Mouse (Mus musculus) stomach, embryonic 15.5 days (tissue): ENCODE results near the gene Rnf39. TPM values are rescaled to one million over a fixed set of nuclear protein-coding genes. Genes with fewer than 3 reads are reported as not detected.

Experiments
- ATAC-seq: fragments of 200-750 bp; cut with Nextera tagmentation; 2 replicates; pipeline ENCODE4 v1.8.0; 2017; ENCODE audit warnings: low read depth, moderate number of reproducible peaks, moderate TSS enrichment; ENCODE audit not compliant: insufficient read depth, low FRiP score
- H3K27ac ChIP-seq: fragments of 300-500 bp; sonication (generic); 2 replicates; pipeline ENCODE4 v1.5.1; 2015; ENCODE audit warnings: mild to moderate bottlenecking, inconsistent platforms
- H3K27me3 ChIP-seq: fragments of 300-500 bp; sonication (generic); replicated peaks from 2 replicates; pipeline ENCODE4 v1.6.1; 2015; ENCODE audit warnings: inconsistent platforms
- H3K36me3 ChIP-seq: fragments of 300-500 bp; sonication (generic); 2 replicates; pipeline ENCODE4 v1.6.1; 2015; ENCODE audit warnings: inconsistent platforms
- H3K4me1 ChIP-seq: fragments of 300-500 bp; sonication (generic); 2 replicates; pipeline ENCODE4 v1.6.1; 2015; ENCODE audit warnings: inconsistent platforms
- H3K4me2 ChIP-seq: fragments of 300-500 bp; sonication (generic); 2 replicates; pipeline ENCODE4 v1.6.1; 2015; ENCODE audit warnings: mild to moderate bottlenecking, inconsistent platforms
- H3K4me3 ChIP-seq: fragments of 300-500 bp; sonication (generic); replicated peaks from 2 replicates; pipeline ENCODE4 v1.5.1; 2015; ENCODE audit warnings: inconsistent platforms
- H3K9ac ChIP-seq: fragments of 300-500 bp; sonication (generic); 2 replicates; pipeline ENCODE4 v1.6.1; 2015; ENCODE audit warnings: inconsistent platforms
- H3K9me3 ChIP-seq: fragments of 300-500 bp; sonication (generic); 2 replicates; pipeline ENCODE4 v1.6.1; 2016; ENCODE audit warnings: inconsistent platforms
- WGBS: fragments of 180-500 bp; shearing (Covaris S2); methylation state at CpG from one replicate; pipeline ENCODE4 v1.1.7; 2015; 5-methylcytosine and 5-hydroxymethylcytosine counted together
- polyA plus RNA-seq: library from polyadenylated mRNA; unstranded; fragments of >200 nt; fragmentation: Nextera tagmentation; extraction: Ambion mirVana; gene quantifications from 2 replicates; pipeline ENCODE4 v1.2.1, GENCODE M21; 2015

Gene Rnf39
- polyA plus RNA-seq, result 0.88 and 2.4 TPM in 2 replicates

- peak; percentile 34; the same call in 1 of the 2 replicates for ATAC-seq
- Histone ChIP-seq H3K9me3 (no peaks in the 10 kb centered on the region), H3K4me2 (peak within 1 kb of the TSS; percentile 88), H3K36me3 (no peaks in the 10 kb centered on the region), H3K27me3 (peaks cover 40% of the 10 kb centered on the region), H3K9ac (peak within 1 kb of the TSS; percentile 8; the same call in 1 of the 2 replicates), H3K4me1 (peaks cover 14% of the 10 kb centered on the region), H3K27ac (no peak within 1 kb of the TSS), H3K4me3 (peak within 1 kb of the TSS; percentile 41)
- WGBS, result 2% methylated on average over 59 of the region's 59 CpGs
Observed at GRCm38 (mm10) chr17:36942791-36943471, at the start of gene Rnf39. Gene Rnf39 (plus strand): TSS chr17:36942918.

- H3K27ac ChIP-seq, result no peak overlapping the region
- ATAC-seq, result no peak
- H3K9me3 ChIP-seq, result no peaks in the 10 kb centered on the region
- WGBS, result 46% methylated on average over 5 of the region's 5 CpGs
- H3K4me1 ChIP-seq, result no peaks in the 10 kb centered on the region
- no peak overlapping the region for H3K4me3 ChIP-seq
- no peaks in the 10 kb centered on the region for H3K36me3 ChIP-seq
- no peak overlapping the region for H3K9ac ChIP-seq
- no peak overlapping the region for H3K4me2 ChIP-seq
- no peaks in the 10 kb centered on the region for H3K27me3 ChIP-seq
Observed at GRCm38 (mm10) chr17:36893387-36893786, 49.3 kb upstream of the Rnf39 start.

- no peak overlapping the region for H3K4me2 ChIP-seq
- no peaks in the 10 kb centered on the region for H3K4me1 ChIP-seq
- no peak overlapping the region for H3K27ac ChIP-seq
- H3K4me3 ChIP-seq, result no peak overlapping the region
- H3K9ac ChIP-seq, result no peak overlapping the region
- H3K36me3 ChIP-seq, result no peaks in the 10 kb centered on the region
- no peaks in the 10 kb centered on the region for H3K9me3 ChIP-seq
- no peaks in the 10 kb centered on the region for H3K27me3 ChIP-seq
- ATAC-seq, result no peak
- WGBS, result 89% methylated on average over 1 of the region's 1 CpGs
Observed at GRCm38 (mm10) chr17:36896583-36896982, 46.1 kb upstream of the Rnf39 start.

- Histone ChIP-seq H3K4me2 (no peak overlapping the region), H3K36me3 (no peaks in the 10 kb centered on the region), H3K27ac (no peak overlapping the region), H3K9ac (no peak overlapping the region), H3K27me3 (no peaks in the 10 kb centered on the region), H3K4me1 (no peaks in the 10 kb centered on the region), H3K4me3 (no peak overlapping the region), H3K9me3 (no peaks in the 10 kb centered on the region)
- no peak for ATAC-seq
Observed at GRCm38 (mm10) chr17:36897065-36897464, 45.7 kb upstream of the Rnf39 start.

GRCm38 (mm10) chr17:36897552-36898205 is 45.0 kb upstream of the Rnf39 start, which contains the start of gene Trim31:
Gene Trim31 (plus strand): TSS chr17:36898118.
- Histone ChIP-seq H3K4me1 (no peaks in the 10 kb centered on the region), H3K9me3 (no peaks in the 10 kb centered on the region), H3K4me2 (no peak within 1 kb of the TSS), H3K27me3 (no peaks in the 10 kb centered on the region), H3K27ac (peak within 1 kb of the TSS; percentile 26; the same call in 1 of the 2 replicates), H3K4me3 (no peak within 1 kb of the TSS), H3K9ac (no peak within 1 kb of the TSS), H3K36me3 (no peaks in the 10 kb centered on the region)
- peak; percentile 16; the same call in 1 of the 2 replicates for ATAC-seq
- 61% methylated on average over 6 of the region's 6 CpGs for WGBS

- Histone ChIP-seq H3K4me2 (no peak overlapping the region), H3K4me3 (no peak overlapping the region), H3K27me3 (no peaks in the 10 kb centered on the region), H3K4me1 (no peaks in the 10 kb centered on the region), H3K9me3 (no peaks in the 10 kb centered on the region), H3K9ac (no peak overlapping the region), H3K27ac (no peak overlapping the region), H3K36me3 (no peaks in the 10 kb centered on the region)
- no peak for ATAC-seq
- WGBS, result 85% methylated on average over 4 of the region's 4 CpGs
Observed at GRCm38 (mm10) chr17:36899376-36899775, 43.3 kb upstream of the Rnf39 start.

- Histone ChIP-seq H3K27ac (no peak overlapping the region), H3K9me3 (no peaks in the 10 kb centered on the region), H3K9ac (no peak overlapping the region), H3K36me3 (no peaks in the 10 kb centered on the region), H3K4me2 (no peak overlapping the region), H3K4me1 (no peaks in the 10 kb centered on the region), H3K27me3 (no peaks in the 10 kb centered on the region), H3K4me3 (no peak overlapping the region)
- ATAC-seq, result no peak
- 81% methylated on average over 5 of the region's 5 CpGs for WGBS
Observed at GRCm38 (mm10) chr17:36900001-36900400, 42.7 kb upstream of the Rnf39 start.

- no peaks in the 10 kb centered on the region for H3K36me3 ChIP-seq
- no peaks in the 10 kb centered on the region for H3K9me3 ChIP-seq
- no peak overlapping the region for H3K9ac ChIP-seq
- no peaks in the 10 kb centered on the region for H3K27me3 ChIP-seq
- H3K27ac ChIP-seq, result no peak overlapping the region
- no peak for ATAC-seq
- H3K4me3 ChIP-seq, result no peak overlapping the region
- 24% methylated on average over 1 of the region's 1 CpGs for WGBS
- H3K4me2 ChIP-seq, result no peak overlapping the region
- no peaks in the 10 kb centered on the region for H3K4me1 ChIP-seq
Observed at GRCm38 (mm10) chr17:36900691-36901090, 42.0 kb upstream of the Rnf39 start.

- 67% methylated on average over 3 of the region's 3 CpGs for WGBS
- Histone ChIP-seq H3K27me3 (no peaks in the 10 kb centered on the region), H3K9me3 (no peaks in the 10 kb centered on the region), H3K27ac (no peak overlapping the region), H3K36me3 (no peaks in the 10 kb centered on the region), H3K4me1 (no peaks in the 10 kb centered on the region), H3K4me2 (no peak overlapping the region), H3K4me3 (no peak overlapping the region), H3K9ac (no peak overlapping the region)
- ATAC-seq, result no peak
Observed at GRCm38 (mm10) chr17:36903651-36904050, 39.1 kb upstream of the Rnf39 start.

- Histone ChIP-seq H3K9ac (no peak overlapping the region), H3K27ac (no peak overlapping the region), H3K4me3 (no peak overlapping the region), H3K27me3 (no peaks in the 10 kb centered on the region), H3K4me1 (no peaks in the 10 kb centered on the region), H3K36me3 (no peaks in the 10 kb centered on the region), H3K9me3 (no peaks in the 10 kb centered on the region), H3K4me2 (no peak overlapping the region)
- 48% methylated on average over 1 of the region's 1 CpGs for WGBS
- ATAC-seq, result peak; percentile 47; the same call in 1 of the 2 replicates
Observed at GRCm38 (mm10) chr17:36908235-36908634, 34.5 kb upstream of the Rnf39 start.

- H3K27me3 ChIP-seq, result no peaks in the 10 kb centered on the region
- no peaks in the 10 kb centered on the region for H3K4me1 ChIP-seq
- no peak overlapping the region for H3K4me3 ChIP-seq
- WGBS, result 47% methylated on average over 4 of the region's 4 CpGs
- no peak overlapping the region for H3K27ac ChIP-seq
- H3K4me2 ChIP-seq, result no peak overlapping the region
- H3K9me3 ChIP-seq, result no peaks in the 10 kb centered on the region
- H3K9ac ChIP-seq, result no peak overlapping the region
- ATAC-seq, result no peak
- no peaks in the 10 kb centered on the region for H3K36me3 ChIP-seq
Observed at GRCm38 (mm10) chr17:36909802-36910201, 32.9 kb upstream of the Rnf39 start.

GRCm38 (mm10) chr17:36912031-36912430 is 30.7 kb upstream of the Rnf39 start:
- ATAC-seq, result no peak
- H3K4me3 ChIP-seq, result no peak overlapping the region
- WGBS, result 53% methylated on average over 2 of the region's 2 CpGs
- no peaks in the 10 kb centered on the region for H3K36me3 ChIP-seq
- no peaks in the 10 kb centered on the region for H3K9me3 ChIP-seq
- no peaks in the 10 kb centered on the region for H3K27me3 ChIP-seq
- no peak overlapping the region for H3K4me2 ChIP-seq
- no peak overlapping the region for H3K27ac ChIP-seq
- no peak overlapping the region for H3K9ac ChIP-seq
- H3K4me1 ChIP-seq, result no peaks in the 10 kb centered on the region
